Mouse (Mus musculus): ENCODE data around the gene Klhl2.

- TF ChIP-seq TCF12 (IDR thresholded peaks at IDR 0.05; ENCODE audit: low read depth, low read length) (no peak), E2F4 (IDR thresholded peaks at IDR 0.05; ENCODE audit: insufficient replicate concordance, low read depth, low read length) (no peak), ZNF384 (IDR thresholded peaks at IDR 0.05; ENCODE audit: low read depth, low read length) (no peak), EP300 (IDR thresholded peaks at IDR 0.05; ENCODE audit: low read length) (no peak), TBP (conservative IDR thresholded peaks at IDR 0.05; ENCODE audit: low read depth, low read length) (no peak), CTCF (conservative IDR thresholded peaks at IDR 0.05 in 1 of 2, IDR thresholded peaks at IDR 0.05 in 1 of 2; ENCODE audit: low read depth in 2 of 2, low read length in 2 of 2) (no peak), ZMIZ1 (IDR thresholded peaks at IDR 0.05; ENCODE audit: low read depth, low read length) (no peak), RAD21 (IDR thresholded peaks at IDR 0.05; ENCODE audit: low read depth, low read length) (no peak), MAZ (IDR thresholded peaks at IDR 0.05; ENCODE audit: low read depth, low read length) (no peak), NELFE (IDR thresholded peaks at IDR 0.05; ENCODE audit: low read depth, low read length) (no peak), HCFC1 (IDR thresholded peaks at IDR 0.05; ENCODE audit: low read depth, low read length) (no peak), POLR2A (IDR thresholded peaks at IDR 0.05; ENCODE audit: low read depth, low read length) (no peak), ZC3H11A (IDR thresholded peaks at IDR 0.05; ENCODE audit: low read depth, low read length) (no peak), SIN3A (IDR thresholded peaks at IDR 0.05; ENCODE audit: low read length) (no peak)
These were observed 21.4 kb downstream of the Klhl2 start for GRCm38 (mm10) chr8:64828466-64828865.

Data from CH12.LX (cell line).